Mouse (Mus musculus) forebrain, postnatal 0 days (tissue): ENCODE measurements around the gene Sec11a. TPM values are rescaled to one million over a fixed set of nuclear protein-coding genes. Genes with fewer than 3 reads are reported as not detected.

Experiments used
- ATAC-seq: fragments of 200-750 bp; cut with Nextera tagmentation; 2 replicates; pipeline ENCODE4 v1.8.0; 2017; ENCODE audit warnings: mild to moderate bottlenecking, moderate library complexity
- DNase-seq: peaks from one replicate; pipeline ENCODE4 v3.0.0-alpha.2; 2015
- H3K27ac ChIP-seq: fragments of 300-500 bp; sonication (generic); 2 replicates; pipeline ENCODE4 v1.5.1; 2014; ENCODE audit warnings: low read depth, mild to moderate bottlenecking, antibody characterized with exemption, low read length, moderate library complexity, mixed read lengths
- H3K27me3 ChIP-seq: fragments of 300-500 bp; sonication (generic); 2 replicates; pipeline ENCODE4 v1.6.1; 2014; ENCODE audit warnings: mild to moderate bottlenecking, low read length, mixed read lengths; ENCODE audit not compliant: insufficient read depth
- H3K36me3 ChIP-seq: fragments of 300-500 bp; sonication (generic); 2 replicates; pipeline ENCODE4 v1.6.1; 2014; ENCODE audit warnings: mild to moderate bottlenecking, moderate library complexity; ENCODE audit not compliant: insufficient read depth
- H3K4me1 ChIP-seq: fragments of 300-500 bp; sonication (generic); 2 replicates; pipeline ENCODE4 v1.6.1; 2014; ENCODE audit warnings: antibody characterized with exemption; ENCODE audit not compliant: insufficient read depth
- H3K4me2 ChIP-seq: fragments of 300-500 bp; sonication (generic); 2 replicates; pipeline ENCODE4 v1.6.1; 2014; ENCODE audit warnings: low read depth, mild to moderate bottlenecking, moderate library complexity
- H3K4me3 ChIP-seq: fragments of 300-500 bp; sonication (generic); 2 replicates; pipeline ENCODE4 v1.5.1; 2014; ENCODE audit warnings: low read depth, low read length, mixed read lengths
- H3K9ac ChIP-seq: fragments of 300-500 bp; sonication (generic); 2 replicates; pipeline ENCODE4 v1.6.1; 2014; ENCODE audit warnings: mild to moderate bottlenecking
- H3K9me3 ChIP-seq: fragments of 300-500 bp; sonication (generic); 2 replicates; pipeline ENCODE4 v1.6.1; 2016; ENCODE audit warnings: low read length
- CTCF ChIP-seq: sonication (generic); IDR thresholded peaks from 2 replicates; pipeline ENCODE4 v1.5.1; 2016; ENCODE audit warnings: antibody characterized with exemption, control low read depth, low read depth
- WGBS: fragments of 180-500 bp; shearing (Covaris S2); extraction: QIAGEN DNeasy Blood & Tissue Kit; methylation state at CpG from one replicate; pipeline ENCODE4 v1.1.7; 2014; 5-methylcytosine and 5-hydroxymethylcytosine counted together
- polyA plus RNA-seq: library from polyadenylated mRNA; unstranded; fragments of >200 nt; fragmentation: Nextera tagmentation; extraction: Ambion mirVana; gene quantifications from 2 replicates; pipeline ENCODE4 v1.2.1, GENCODE M21; 2015
- total RNA-seq: library from RNA; depleted of rRNA; stranded (reverse); fragments of >200 nt; gene quantifications from 2 replicates; pipeline ENCODE4 v1.2.3, GENCODE M21; 2014

Sec11a gene
- total and polyA plus RNA-seq, 2 experiments from 2014 or later = 72.5 to 133 TPM

GRCm38 (mm10) chr7:80882830-80883505 lies 64.6 kb downstream of the Sec11a start:
- H3K27me3 ChIP-seq = no peaks in the 10 kb centered on the region
- DNase-seq (peak; percentile 90), ATAC-seq (peak; percentile 98)
- WGBS = 23% methylated on average over 14 of the region's 14 CpGs
- no peaks in the 10 kb centered on the region for H3K4me1 ChIP-seq
- 0 out of 2 replicates have a peak, but pooled peaks cover 2% of the 10 kb centered on the region for H3K36me3 ChIP-seq
- H3K9ac ChIP-seq = no peak overlapping the region
- peak overlapping the region; percentile 51 for H3K4me2 ChIP-seq
- H3K9me3 ChIP-seq = no peaks in the 10 kb centered on the region
- no peak overlapping the region for H3K27ac ChIP-seq
- H3K4me3 ChIP-seq = peak overlapping the region; percentile 23
- TF ChIP-seq CTCF = peak; percentile 75

DNA sequence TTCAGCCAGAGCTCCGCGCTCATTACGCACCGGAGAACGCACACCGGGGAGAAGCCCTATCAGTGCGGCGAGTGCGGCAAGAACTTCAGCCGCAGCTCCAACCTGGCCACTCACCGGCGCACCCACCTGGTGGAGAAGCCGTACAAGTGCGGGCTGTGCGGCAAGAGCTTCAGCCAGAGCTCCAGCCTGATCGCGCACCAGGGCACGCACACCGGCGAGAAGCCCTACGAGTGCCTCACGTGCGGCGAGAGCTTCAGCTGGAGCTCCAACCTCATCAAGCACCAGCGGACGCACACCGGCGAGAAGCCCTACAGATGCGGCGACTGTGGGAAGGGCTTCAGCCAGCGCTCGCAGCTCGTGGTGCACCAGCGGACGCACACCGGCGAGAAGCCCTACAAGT lies 71.9 kb downstream of the Sec11a start:
- Histone ChIP-seq H3K4me2 (no peak overlapping the region), H3K9ac (no peak overlapping the region), H3K27ac (no peak overlapping the region), H3K36me3 (peaks cover 54% of the 10 kb centered on the region), H3K9me3 (no peaks in the 10 kb centered on the region), H3K4me1 (no peaks in the 10 kb centered on the region), H3K4me3 (no peak overlapping the region), H3K27me3 (no peaks in the 10 kb centered on the region)
- WGBS = 33% methylated on average over 37 of the region's 37 CpGs
- TF ChIP-seq CTCF = 0 out of 2 replicates have a peak, but pooled peaks have one; percentile 25
- DNase-seq (peak; percentile 24), ATAC-seq (peak; percentile 23; the same call in 1 of the 2 replicates)

GRCm38 (mm10) chr7:80873631-80874030 lies 73.9 kb downstream of the Sec11a start:
- no peak for TF ChIP-seq CTCF
- Histone ChIP-seq H3K4me1 (no peaks in the 10 kb centered on the region), H3K4me2 (no peak overlapping the region), H3K4me3 (no peak overlapping the region), H3K9ac (no peak overlapping the region), H3K9me3 (no peaks in the 10 kb centered on the region), H3K27me3 (no peaks in the 10 kb centered on the region), H3K27ac (no peak overlapping the region), H3K36me3 (peaks cover 69% of the 10 kb centered on the region)
- ATAC-seq (no peak), DNase-seq (no peak)
- WGBS = 97% methylated on average over 2 of the region's 2 CpGs

GRCm38 (mm10) chr7:80873038-80873437 lies 74.5 kb downstream of the Sec11a start:
- Histone ChIP-seq H3K4me2 (no peak overlapping the region), H3K4me3 (no peak overlapping the region), H3K36me3 (peaks cover 74% of the 10 kb centered on the region), H3K27me3 (no peaks in the 10 kb centered on the region), H3K27ac (no peak overlapping the region), H3K9me3 (no peaks in the 10 kb centered on the region), H3K9ac (no peak overlapping the region), H3K4me1 (no peaks in the 10 kb centered on the region)
- DNase-seq (no peak), ATAC-seq (no peak)
- no peak for TF ChIP-seq CTCF
- 72% methylated on average over 5 of the region's 5 CpGs for WGBS

GRCm38 (mm10) chr7:80868686-80869085 lies 78.9 kb downstream of the Sec11a start:
- Histone ChIP-seq H3K27ac (no peak overlapping the region), H3K27me3 (no peaks in the 10 kb centered on the region), H3K9me3 (no peaks in the 10 kb centered on the region), H3K9ac (no peak overlapping the region), H3K36me3 (peaks cover 68% of the 10 kb centered on the region), H3K4me3 (no peak overlapping the region), H3K4me2 (no peak overlapping the region), H3K4me1 (no peaks in the 10 kb centered on the region)
- WGBS = 95% methylated on average over 2 of the region's 2 CpGs
- ATAC-seq (no peak), DNase-seq (no peak)
- no peak for TF ChIP-seq CTCF

DNA sequence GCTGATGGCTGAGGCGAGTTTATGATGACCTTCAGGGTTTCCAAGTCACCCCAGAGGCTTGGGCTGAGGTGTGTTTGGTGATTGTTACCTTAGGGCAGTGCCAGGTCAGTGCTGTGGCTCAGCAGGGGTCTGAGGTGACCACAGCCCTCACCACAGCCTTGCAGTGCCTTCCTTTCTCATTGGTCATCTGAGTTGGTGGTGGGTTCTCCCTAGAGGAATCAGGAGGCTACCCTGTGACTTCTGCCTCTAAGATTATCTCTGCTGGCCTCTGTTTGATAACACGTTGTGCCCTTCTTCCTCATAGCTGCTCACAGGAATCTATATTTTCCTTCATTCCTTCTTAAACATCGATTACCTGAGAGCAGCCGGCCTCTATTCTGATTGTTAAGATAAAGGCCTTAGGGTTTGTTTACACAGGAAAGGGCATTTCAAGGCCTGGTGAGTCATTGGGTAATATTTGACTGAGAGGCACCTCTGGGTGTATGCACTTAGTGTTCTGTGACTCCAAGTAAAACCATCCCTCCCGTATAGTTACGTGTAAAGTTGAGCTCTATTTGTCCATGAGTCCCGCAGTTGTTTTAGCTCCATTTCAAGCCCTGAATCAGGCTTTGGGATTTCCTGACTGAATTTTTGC lies 80.9 kb downstream of the Sec11a start:
- Histone ChIP-seq H3K4me1 (peaks cover 17% of the 10 kb centered on the region), H3K27me3 (no peaks in the 10 kb centered on the region), H3K36me3 (peaks cover 64% of the 10 kb centered on the region), H3K9ac (no peak overlapping the region), H3K4me2 (no peak overlapping the region), H3K4me3 (no peak overlapping the region), H3K9me3 (no peaks in the 10 kb centered on the region), H3K27ac (no peak overlapping the region)
- ATAC-seq = no peak
- no peak for TF ChIP-seq CTCF
- 84% methylated on average over 7 of the region's 7 CpGs for WGBS
- DNase-seq = no peak

- DNase-seq = no peak
- Histone ChIP-seq H3K4me3 (no peak overlapping the region), H3K27ac (no peak overlapping the region), H3K27me3 (no peaks in the 10 kb centered on the region), H3K4me1 (peaks cover 19% of the 10 kb centered on the region), H3K4me2 (no peak overlapping the region), H3K9ac (no peak overlapping the region), H3K9me3 (no peaks in the 10 kb centered on the region), H3K36me3 (peaks cover 58% of the 10 kb centered on the region)
- 94% methylated on average over 7 of the region's 7 CpGs for WGBS
- no peak for TF ChIP-seq CTCF
- no peak for ATAC-seq
These were observed 82.1 kb downstream of the Sec11a start for GRCm38 (mm10) chr7:80865521-80865920.
